Mouse (Mus musculus) 3T3-L1 (cell line): Measurements from ENCODE around the gene Dapk2.

Source experiments
- DNase-seq: peaks from one replicate; pipeline ENCODE4 v3.0.0-alpha.2; 2015; ENCODE audit warnings: low read depth, low spot score

The Dapk2 gene

GRCm38 (mm10) chr9:66157958-66158830 lies at the start of gene Dapk2:
Gene Dapk2 (plus strand): TSS chr9:66158223.
- DNase-seq = no peak

GRCm38 (mm10) chr9:66109574-66109973 lies 48.4 kb upstream of the Dapk2 start:
- DNase-seq = no peak

- no peak for DNase-seq
Measured at GRCm38 (mm10) chr9:66110126-66110525, 47.9 kb upstream of the Dapk2 start.

DNA sequence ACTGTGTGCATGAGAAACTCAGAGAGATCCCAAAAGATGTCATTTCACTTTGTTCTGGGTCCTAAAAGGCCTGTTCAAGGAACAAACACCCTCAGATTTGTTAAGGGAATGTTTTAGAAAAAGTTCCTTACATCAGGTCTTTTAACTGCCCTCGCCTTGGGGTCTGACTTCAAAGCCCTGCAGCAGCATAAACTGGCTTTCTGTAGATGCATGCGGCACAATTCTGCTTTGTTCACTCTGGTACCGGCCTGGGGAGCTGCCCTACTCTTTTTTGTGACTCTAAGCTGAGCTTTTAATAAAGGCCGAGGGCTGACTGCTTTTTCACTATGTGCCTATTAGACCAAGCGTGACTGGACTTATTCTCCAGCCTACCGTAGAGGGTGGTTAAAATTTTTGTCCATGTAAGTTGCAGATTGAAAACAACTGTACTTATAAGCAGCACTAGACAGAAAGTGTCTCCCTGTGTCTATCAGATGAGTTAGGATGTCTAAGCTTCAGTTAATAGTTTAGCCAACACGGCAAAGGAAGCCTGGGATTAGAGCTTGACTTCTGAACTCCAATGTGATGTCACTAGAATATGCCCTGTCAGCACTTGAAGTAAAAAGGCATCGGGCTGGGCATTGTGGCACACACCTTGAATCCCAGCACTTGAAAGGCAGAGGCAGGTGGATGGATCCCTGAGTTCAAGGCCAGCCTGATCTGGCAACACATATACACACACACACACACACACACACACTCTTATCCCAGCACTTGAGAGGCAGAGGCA lies 47.2 kb upstream of the Dapk2 start:
- no peak for DNase-seq

GRCm38 (mm10) chr9:66114341-66114740 lies 43.7 kb upstream of the Dapk2 start:
- no peak for DNase-seq

GRCm38 (mm10) chr9:66116890-66117289 lies 41.1 kb upstream of the Dapk2 start:
- peak; percentile 75 for DNase-seq

GRCm38 (mm10) chr9:66119498-66119897 lies 38.5 kb upstream of the Dapk2 start:
- no peak for DNase-seq

DNA sequence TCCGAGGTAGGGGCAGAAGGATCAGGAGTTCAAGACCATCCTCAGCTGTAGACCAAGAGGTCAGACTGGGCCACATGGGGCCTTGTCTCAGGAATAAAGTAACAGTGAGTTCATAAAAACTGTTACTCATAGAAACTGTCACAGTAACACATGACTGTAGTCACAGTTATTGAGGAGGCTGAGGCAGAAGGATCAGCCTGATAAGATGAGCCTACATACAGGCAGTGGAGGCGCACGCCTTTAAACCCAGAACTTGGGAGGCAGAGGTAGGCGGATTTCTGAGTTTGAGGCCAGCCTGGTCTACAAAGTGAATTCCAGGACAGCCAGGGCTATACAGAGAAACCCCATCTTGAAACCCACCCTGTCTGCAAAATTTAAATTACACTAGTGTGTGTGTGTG lies 37.9 kb upstream of the Dapk2 start:
- DNase-seq = no peak

GRCm38 (mm10) chr9:66120945-66121344 lies 37.1 kb upstream of the Dapk2 start:
- no peak for DNase-seq

DNA sequence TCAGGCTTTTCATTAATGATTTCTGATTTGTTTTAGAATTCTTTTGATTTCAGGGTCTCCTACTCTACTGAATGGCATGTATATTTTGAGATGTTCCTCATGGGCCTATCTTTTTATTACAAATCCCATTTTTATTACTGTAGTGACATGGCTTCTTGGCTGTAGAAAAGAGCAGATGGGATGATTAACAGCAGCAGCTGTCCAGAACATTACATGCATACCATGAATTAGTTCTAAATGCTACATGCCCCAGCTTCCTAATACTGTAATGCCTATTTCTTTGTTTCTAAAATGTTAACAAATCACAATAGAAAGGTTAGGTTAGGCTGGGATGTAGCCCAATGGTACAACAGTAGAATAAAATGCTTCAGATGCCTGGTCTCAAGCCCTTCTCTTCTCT lies 36.6 kb upstream of the Dapk2 start:
- DNase-seq = no peak

DNA sequence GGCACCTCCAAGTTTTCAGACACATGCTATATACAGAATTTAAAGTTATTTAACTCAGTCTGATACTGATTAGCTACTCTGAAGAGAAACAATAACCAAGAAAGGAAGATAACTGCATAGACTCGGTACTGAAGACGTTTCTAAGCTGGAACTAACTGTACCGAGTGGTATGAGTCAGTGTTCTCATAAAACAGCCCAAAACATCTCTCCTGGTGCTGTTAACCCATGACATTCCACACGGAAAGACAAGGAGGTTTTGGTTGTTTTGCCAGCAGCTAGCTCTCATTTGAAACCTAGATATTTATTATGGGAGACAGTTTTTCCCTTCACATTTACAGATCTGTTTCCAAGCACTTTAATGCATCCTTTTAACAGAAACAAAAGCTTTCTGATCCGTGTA lies 34.4 kb upstream of the Dapk2 start:
- DNase-seq = peak; percentile 39

DNA sequence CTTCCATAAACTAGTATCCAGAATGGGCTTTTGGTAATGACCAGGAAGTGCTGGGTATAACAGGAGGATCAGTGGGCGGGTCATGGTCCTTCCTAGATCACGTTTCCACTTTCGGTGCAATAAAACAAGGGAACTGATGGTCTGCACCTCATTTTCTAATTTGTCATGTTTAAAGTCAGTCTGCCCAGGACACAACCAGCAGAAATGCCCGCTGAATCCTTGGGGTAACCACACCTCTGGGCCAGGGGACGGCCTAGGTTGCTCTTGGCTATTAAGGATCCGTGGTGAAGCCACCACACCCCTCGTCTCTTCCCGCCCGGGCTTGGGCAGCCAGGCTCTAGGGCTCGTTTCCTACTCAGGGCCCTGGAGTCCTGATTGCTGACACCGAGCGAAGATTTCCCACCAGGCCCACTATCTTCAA lies 33.9 kb upstream of the Dapk2 start:
- peak; percentile 66 for DNase-seq

DNA sequence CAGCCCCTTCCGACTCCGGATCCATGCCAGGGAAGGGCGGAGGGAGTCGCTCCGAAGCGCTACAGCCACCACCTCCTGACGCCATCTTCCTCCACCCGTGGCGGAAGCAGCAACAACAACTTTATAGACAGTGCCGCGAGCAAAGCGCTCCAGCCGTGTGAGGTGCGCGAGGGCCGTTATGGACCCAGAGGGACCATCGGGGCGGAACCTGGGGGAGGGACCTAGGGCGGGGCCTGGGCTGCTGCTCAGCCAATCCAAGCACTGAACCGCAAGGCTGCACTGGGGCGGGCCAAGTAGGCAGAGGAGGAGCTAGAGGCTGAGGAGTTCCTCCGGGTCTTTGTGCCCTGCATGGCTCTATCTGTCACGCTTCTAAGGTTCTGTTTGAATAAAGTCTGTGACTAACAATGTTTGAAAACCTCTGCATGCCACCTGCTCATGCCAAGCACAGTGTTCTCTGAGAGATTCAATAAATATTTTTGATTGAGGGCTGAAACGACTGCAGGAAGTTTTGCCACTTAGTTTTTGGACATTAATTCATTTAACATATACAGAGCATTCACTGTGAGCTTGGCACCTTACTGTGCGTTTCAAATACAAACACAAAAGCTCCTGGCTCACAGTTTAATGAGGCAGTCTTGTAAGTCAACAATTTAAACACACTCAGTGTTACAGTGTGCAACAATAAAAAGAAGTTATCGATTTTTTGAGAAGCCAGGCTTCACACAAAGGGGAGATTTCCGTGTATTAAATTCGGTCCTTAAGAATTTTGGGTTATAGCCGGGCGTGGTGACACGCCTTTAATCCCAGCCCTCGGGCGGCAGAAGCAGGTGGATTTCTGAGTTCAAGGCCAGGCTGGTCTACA lies 33.1 kb upstream of the Dapk2 start:
- peak; percentile 97 for DNase-seq

DNA sequence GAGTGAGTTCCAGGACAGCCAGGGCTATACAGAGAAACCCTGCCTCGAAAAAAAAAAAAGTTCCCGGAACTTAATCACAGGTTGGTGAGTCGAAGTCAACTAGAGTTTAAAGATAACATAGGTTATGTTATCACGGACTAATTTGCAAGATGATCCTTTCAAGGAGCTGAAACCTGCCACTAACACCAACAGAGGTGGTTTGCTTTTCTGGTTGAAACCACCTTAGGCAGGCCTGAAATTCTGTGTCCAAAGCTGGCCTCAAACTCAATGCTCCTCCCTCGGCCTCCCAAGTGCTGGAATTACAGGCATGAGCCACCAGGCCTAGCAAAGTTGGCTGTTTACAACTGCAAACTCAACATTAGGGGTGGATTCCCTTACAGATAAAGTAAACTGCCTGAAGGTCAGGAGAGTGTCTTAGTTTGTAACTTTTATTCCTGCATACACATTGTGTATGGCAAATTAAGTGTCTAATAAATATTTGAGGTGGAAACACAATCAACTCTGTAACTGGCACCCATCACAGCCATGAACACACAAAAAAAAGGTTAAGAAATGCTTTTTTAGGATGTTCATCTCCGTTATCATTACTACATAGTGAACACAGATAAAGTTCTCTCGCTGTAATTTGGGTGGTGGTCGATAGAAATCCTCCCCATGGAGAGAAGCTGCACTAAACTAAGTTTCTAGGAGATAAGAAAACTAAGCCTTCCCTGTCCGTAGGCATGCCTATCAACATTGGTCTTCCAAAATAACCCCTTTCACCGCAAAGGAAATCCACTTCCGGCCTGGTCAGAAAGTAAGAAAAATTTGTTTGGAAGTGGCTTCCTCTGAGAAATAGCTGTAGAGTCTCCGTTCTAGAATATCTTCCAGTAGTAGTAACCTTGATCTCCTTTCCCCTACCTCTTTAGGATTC lies 32.2 kb upstream of the Dapk2 start:
- peak; percentile 53 for DNase-seq

- peak; percentile 99 for DNase-seq
Measured at GRCm38 (mm10) chr9:66126456-66127192, 31.4 kb upstream of the Dapk2 start, which contains the start of the genes Snx1 and Ciao2a. Gene Snx1 (minus strand): TSS chr9:66126587. Gene Ciao2a (plus strand): TSS chr9:66126611.

- no peak for DNase-seq
Measured at GRCm38 (mm10) chr9:66127193-66127546, 30.9 kb upstream of the Dapk2 start.

- DNase-seq = no peak
Measured at GRCm38 (mm10) chr9:66127884-66128283, 30.1 kb upstream of the Dapk2 start.

GRCm38 (mm10) chr9:66131466-66131865 lies 26.6 kb upstream of the Dapk2 start:
- DNase-seq = no peak

GRCm38 (mm10) chr9:66135967-66136366 lies 22.1 kb upstream of the Dapk2 start:
- peak; percentile 27 for DNase-seq

- DNase-seq = no peak
Measured at GRCm38 (mm10) chr9:66138193-66138592, 19.8 kb upstream of the Dapk2 start.
